Mouse (Mus musculus) megakaryocyte, adult 5-6 weeks (primary cell): ENCODE measurements at regions not wholly inside any gene's neighbourhood (a gene's known extent, or its start where the extent isn't known, plus 50 kb on each side); places are given as distances from the start of the nearest gene placed in this dataset.
A peak's percentile ranks its signal among the peaks of the same experiment; 100 is the strongest.

Experiments used
- ATAC-seq: 2 replicates; pipeline ENCODE4 v1.8.0; 2016; ENCODE audit warnings: mild to moderate bottlenecking, inconsistent platforms; ENCODE audit not compliant: poor library complexity, severe bottlenecking

DNA sequence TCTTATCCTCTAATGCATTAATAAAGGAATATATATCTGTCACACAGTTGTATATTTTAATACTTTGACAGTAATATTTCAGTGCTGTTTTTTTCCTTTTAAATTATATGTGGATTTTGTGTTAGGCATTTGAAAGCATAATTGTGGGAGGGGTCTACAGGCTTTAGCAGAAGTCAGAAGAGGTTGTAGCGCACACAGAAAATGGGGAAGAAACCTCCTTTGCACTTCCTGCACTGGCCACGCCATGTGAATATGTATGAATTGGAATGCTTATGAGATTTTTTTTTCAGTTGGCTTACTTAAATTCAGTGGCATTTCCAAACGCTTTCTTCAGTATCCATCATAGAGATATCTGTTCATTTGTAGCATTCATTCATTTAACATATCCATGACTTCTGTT, 125.1 kb downstream of the Lmo4 start:
- peak; percentile 71 for ATAC-seq

DNA sequence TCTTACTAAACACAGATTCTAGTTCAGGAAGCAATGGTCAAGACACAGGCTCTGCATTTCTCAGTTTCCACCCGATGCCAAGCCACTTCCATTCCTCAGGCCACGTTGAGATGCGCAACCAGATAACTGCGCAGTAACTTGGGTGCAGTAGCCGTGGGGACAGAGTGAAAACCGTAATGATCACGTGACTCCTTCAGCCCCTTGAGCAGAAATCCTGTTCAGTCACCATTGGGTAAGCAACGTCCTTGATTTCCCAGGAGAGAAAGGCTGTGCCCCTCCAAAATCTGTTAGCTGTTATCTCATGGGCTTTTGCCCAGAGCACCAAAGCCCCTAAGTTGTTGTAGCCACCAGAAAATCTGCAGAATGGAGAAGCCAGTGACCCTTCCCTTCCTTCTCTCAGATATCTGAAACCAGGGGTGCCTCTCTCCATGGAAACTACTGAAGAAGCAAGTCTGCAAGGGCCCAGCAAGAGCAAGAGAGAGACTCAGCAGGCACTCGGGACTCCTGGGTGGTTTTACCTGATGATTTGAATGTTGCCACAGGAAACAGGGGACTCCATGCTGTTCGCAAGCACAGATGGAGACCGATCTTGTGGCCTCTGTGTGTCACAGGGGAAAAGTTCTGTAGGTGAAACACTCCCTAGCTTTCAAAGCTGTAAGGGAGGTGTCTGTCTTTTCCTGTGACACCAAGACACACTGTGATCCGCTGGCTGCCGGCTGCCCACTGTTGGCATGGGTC, 126.7 kb downstream of the Lmo4 start:
- ATAC-seq: no peak

DNA sequence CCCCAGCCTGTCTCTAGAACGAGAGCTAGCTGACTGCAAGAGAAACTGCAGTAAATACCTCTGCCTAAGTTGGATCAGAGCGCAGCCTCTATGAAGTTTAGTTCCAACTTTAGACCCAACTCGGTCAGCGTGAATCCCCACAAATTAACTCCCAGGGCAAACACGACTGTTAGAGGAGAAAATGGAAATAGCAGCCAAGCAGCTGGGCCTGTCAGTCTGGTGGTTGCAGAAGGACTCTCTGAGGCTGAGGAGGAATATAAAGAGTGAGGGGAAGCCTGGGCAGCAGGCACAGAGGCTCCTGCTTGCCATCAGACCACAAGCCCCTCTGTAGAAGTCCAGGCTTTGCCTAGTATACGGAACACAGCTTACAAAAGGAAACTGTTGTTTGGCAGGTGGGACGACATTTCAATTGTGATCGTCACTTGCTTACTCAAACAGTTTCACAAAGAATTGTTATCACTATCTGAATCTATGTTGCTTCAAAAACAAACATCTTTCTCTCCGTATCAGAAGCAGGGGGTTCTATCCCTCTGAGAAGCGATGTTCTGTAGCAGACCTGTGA, 135.0 kb downstream of the Lmo4 start:
- no peak for ATAC-seq

DNA sequence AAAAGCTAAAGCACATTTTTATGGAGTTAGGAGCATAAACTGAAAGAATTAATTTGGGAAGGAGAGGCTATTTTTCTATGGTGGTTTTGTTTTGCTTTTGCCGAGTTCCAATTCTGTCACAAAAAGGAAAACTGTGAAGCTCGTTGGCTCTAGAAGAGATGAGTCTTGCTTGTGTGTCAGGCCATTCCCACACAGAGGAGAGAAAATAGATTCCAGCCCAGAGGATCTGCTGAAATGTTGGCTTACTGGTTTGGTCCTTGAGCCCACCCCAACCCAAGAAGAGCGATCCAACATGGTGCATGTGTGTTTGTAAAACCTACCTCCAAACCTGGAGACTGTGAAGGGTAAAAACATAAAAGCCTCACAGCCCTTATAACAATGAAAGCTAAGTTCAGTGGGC, 138.0 kb downstream of the Lmo4 start:
- ATAC-seq: no peak

DNA sequence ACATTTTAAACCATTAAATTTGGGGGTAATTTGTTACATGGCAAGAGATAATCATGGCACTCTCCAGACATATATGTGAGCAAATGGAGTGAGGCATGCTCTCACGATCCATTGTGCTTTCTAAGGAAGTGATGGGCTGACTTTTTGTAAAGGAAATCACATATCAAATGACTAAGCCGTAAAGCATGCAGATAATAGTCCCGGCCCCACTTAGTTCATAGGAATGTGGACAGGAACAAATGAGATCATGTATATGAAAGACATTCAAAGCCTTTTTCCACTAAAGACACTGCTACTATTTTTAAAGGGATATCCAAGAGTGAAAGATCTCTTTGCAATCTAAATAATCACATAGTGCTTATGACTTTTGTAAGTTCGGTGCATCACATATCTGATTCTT, 146.9 kb downstream of the Lmo4 start:
- ATAC-seq: no peak

DNA sequence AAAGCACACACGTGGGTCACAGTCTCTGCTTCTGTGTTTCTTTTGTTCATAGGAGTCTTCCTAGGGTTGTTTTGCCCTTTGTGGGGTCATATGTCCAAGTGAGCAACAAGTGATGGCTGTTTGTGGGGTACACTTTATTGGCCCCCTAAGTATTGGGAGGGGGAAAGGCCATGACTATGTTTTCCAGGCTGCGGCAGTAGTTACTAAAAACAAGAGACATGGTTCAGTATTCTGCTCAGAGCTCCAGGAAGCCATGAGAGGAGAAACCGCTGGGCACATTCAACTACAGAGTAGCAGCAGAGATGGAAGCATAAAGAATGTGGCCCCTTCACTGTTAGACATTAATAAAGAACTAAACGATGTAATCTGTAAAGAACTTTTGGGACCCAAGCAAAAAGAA, 154.7 kb downstream of the Lmo4 start:
- ATAC-seq: no peak

DNA sequence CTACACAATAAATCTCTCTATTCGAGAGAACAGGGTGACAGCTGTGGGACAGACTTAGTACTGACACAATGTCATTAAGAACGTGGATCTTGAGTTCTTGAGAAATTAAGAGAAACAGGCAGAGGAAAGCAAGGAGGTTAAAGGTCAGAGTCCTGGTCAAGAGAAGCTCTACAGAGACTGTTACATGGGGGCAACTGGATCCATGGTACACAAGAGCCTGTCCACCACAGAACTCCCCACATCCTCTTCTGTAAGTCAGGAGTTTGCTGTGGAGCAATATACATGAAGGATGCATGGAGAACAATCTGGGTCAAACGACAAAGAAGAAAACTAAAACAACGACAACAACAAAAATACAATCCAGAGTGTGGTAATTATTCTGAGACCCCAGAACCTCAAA, 155.8 kb downstream of the Lmo4 start:
- 0 out of 2 replicates have a peak, but pooled peaks have one; percentile 15 for ATAC-seq

DNA sequence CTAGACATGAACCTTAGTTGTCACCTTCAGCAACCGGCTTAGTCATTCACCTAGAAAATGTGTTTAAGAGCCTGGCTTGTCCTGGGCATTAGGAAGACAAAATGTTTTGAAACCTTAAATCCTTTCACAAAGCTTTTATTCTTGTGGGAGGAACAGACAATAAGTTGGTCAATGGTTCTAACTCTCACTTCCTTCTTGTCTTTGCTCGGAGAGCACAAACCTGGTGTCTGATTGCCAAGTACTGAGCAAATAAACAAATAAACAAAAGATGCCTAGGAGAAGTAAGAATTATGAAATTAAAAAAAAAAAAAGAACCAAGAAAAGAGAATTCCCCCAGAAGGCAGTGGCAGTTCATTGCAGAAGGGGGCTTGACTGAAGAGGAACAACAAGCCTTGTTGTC, 160.7 kb downstream of the Lmo4 start:
- ATAC-seq: peak; percentile 41

DNA sequence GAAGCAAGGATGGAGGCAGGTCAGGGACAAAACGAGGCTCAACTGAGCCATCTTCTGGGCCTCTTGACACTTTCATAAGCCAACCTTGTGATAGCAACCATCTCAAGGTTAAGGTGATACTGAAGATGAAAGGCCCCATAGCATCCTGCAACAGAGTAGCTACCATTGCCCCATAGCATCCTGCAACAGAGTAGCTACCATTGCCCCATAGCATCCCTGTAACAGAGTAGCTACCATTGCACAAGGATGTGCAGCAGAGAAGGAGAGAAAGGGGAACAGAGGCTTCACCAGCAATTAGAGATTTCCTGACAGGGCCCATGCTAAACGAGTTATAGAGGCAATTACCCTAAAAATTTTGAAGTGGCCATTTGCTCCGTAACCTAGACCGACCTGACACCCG, 163.2 kb downstream of the Lmo4 start:
- peak; percentile 78 for ATAC-seq

DNA sequence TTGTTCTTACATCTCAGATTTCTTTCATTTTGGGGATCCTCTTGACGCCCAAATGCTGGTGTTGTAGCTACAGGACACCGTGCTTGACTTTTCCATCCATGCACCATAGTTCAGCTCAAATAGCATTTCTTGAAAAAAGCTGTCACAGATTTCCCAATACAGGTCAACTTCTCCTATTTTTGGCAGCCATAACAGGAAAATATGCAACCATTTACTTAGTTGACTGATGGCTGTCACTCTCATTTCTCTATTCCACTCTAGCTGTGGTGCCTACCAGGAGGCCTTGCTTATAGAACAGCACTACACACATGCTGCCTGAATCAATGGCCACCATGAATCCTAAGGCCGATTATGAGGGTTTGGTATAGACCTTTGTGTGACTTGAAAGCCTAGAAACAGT, 165.5 kb downstream of the Lmo4 start:
- peak; percentile 63 for ATAC-seq

DNA sequence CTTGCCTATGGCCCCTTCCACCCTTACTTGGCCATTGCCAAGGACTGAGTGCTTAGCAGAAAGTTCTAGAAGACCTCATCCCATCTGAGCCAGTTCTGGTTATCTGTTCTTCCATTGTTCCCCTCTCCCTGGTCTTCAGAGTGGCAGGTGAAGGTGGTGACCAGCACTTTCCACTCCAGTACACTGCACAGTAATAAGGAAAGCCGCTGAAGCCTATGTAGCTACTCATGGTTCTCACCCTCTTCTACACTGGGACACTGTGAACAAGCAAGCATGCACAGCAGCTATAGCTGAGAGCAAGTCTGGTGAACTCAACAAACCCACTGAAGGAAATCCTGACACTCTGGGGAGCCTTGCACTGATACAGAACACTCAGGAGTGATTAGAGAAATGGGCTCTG, 175.4 kb downstream of the Lmo4 start:
- no peak for ATAC-seq

DNA sequence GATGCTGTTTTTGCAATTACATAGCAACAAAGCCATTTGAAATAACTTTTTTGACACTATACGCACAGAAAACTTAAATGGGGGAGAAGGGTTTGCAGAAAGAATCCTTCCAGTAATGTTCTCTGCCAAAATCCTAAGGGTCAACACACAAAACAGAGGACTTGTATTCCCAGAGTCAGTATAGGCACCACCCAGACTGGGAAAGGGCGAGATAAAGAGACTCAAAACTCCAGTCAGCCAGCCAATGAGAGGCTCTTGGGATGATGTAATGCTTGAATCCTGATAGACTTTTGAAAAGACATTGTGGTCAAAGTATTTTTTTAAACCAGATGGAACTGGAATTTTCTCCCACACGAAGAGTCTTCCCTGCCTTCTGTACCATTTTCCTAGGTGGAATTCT, 175.9 kb downstream of the Lmo4 start:
- ATAC-seq: no peak

DNA sequence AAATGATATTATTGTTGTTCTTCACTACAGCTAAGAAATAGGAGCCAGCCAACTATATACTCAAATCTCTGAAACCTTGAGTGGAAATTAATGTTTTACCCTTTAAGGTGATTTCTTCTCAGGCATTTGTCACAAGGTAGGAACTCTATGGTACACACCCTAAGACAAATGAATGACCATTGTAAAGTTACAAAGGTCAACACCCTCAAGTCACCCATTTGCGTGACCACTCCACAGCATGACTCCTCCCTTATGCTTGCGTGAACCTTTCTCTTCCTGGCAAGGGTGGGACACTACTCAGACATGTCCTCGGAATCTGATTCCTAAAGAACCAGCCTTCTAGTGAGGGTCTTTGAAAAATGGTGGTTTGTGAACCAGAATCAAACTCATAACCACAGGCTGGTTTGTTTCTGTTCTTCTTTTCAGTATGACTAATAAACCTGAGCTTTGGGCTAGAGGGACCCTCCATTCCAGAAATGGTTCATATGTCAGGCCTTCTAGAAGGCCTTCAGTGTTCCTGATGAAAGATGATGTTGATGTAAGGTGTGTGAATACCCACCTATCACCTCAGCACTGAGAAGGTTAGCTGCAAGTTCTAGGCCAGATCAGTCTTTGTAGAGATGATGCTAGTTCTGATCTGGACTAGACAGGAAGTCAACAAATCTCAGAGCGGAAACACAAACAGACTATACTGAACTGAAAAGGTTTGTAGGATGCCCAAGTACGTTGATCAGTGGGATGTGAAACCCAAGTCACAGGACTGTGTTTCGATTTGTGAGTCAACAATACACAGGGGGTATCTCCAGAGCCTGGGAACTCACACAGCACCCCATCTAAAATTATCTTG, 177.7 kb downstream of the Lmo4 start:
- peak; percentile 64 for ATAC-seq

DNA sequence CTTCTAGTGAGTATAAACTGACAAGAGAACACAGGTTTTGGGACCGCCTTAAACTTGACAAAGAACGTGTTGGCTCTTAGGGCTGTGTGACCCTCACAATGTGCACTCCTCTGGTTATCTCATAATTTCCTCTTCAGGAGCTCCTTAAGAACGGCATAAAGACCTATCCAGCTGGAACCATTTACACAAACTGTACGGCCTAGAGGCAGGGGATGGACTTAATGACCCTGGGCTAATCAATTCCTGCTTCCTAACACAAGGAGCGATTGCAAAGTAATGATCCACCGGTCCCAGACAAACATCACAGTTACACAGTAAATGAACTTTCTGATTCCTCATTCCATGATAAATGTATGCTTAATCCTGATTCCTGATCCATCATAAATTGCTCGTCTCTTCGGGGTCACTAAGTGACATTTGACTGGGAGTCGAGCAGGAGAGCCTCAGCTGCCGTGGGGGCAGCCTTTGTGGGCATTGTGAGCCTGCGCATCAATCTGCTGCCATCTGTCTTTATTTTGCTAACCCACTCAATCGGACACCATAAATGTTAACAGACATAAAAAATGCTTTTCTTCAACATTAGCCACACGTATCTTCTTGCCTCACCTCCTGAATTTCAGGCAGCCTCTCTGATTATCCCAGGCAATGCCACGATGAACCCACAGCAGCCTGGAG, 179.4 kb downstream of the Lmo4 start:
- no peak for ATAC-seq

DNA sequence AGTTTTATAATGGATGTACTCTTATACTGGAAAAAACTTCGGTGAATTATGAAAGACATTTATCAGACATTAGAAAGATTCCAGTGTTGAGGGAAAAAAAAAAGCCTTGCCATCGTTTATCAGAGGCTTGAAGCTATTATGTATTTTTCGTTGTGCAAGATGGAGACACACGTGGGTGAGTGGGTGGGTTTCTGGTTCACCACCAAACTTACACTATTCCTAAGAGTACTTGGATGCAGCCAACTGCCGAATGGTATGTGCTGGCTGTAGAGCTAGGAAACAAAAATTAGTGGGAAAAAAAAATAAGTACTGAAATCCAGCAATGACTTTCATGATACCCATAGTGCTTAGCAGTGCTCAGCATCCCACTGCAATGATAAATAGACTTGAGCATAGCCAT, 180.8 kb downstream of the Lmo4 start:
- ATAC-seq: no peak

DNA sequence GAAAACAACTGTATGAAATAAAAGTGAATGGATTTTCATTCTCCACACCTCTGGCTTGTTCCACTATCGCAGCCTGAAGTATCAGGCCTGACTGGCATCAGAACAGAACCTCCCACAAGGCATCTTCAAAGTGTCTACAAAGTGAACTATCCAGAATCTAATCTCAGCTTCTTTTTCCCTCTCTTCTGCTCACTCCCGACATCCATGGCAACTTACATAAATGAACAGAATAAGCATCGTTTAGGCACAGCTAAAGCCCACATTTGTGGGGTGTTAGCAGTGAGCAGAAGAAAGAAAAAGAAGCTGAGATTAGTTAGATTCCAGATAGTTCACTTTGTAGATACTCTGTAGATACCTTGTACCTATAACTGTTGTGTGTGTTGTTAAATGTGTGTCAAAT, 182.0 kb downstream of the Lmo4 start:
- no peak for ATAC-seq

DNA sequence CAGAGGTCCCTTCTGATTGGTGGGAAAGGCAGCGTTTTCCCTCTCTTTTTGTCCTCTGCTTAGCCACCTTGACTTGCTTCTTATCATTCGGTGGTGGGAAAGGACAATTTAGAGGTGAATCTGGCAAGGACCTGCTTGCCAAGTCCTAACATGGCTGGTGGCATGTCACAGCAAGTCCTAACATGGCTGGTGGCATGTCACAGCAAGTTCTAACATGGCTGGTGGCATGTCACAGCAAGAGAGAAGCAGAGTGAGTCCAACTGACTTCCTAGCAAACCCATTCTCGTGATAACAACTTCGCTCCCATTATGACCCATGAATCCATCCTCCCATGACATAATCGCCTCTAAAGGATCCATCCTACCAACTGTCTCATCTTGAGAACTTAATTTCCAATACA, 183.1 kb downstream of the Lmo4 start:
- ATAC-seq: no peak

DNA sequence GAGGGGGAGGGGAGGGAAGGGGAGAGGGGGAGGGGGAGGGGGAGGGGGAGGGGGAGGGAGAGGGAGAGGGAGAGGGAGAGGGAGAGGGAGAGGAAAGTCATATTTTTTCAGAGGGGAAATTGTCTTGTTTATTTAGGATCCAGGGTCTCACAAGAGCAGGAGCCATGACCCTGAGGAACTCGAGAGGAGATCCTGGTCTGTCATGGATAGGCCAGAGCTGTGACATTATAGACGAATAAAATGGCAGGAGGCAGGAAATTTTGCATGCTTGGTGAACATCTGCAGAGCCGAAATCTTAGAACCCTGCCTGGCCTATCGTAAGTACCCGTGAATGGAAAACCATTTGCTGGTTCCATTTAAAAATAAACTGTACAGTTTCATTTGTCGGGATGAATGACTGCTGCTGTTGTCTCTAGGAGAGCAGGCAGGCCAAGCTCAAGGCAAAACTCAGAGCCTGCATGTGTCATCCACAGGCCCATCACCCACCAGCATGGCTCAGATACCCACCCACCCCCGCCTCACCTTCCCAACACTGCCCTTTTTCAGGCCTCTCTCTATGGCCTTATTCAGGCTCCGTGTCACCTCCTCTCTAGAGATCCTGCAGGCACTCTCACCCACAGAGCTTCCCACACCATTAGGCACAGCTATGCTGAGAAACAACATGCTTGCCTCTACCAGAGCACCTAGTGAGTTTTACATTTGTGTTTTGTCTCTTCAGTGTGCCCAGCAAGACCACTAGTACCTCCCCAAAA, 184.7 kb downstream of the Lmo4 start:
- ATAC-seq: no peak

DNA sequence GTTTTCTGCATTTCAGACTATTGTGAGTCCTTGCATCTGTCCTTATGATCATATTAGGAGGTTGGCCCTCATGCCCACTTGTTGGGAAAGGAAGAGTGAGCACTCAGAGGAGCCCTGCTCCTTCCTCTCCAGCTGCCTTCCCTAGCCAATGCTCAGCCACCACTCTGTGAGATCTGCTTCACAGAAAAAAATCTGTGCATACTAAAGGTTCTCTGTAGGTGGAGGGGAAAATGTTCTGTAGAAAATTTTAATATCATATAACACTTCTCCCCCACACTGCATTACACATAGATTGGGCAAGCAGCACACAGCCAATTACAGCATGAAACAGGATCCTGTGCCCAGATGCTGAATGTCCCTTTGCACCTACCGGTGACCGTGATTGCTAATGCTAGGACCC, 185.7 kb downstream of the Lmo4 start:
- ATAC-seq: no peak

DNA sequence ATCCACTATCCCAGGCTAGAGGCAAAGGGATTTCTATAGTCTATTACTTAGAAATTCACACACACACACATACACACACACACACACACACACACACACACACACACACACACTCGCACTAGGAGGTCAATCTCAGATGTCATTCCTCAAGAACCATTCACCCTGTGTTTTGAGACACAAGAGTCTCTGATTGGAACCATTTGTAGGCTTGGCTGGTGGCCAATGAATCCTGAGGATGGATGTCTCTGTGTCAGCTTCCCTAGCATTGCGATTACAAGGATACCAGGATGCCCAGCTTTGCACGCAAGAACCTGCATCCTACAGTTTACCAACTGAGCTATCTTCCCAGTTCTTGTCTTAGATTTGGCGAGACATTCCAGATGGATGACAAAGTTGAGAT, 186.5 kb downstream of the Lmo4 start:
- ATAC-seq: no peak

DNA sequence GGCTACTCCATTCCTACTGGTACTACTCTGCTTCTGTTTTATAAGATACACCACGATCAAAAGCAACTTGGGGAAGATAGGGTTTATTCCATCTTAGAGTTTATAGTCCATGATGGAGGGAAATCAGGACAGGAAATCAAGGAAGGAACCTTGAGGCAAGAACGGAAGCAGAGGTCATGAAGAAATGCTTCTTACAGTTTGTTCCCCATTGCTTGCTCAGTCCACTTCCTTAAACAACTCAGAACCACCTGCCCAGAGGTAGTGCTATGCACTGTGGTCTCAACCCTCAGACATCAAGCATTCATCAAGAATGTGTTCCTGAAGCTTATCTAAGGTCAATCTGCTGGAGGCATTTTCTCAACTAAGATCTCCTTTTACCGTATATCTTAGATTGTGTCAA, 189.8 kb downstream of the Lmo4 start:
- ATAC-seq: peak; percentile 94
